35 mouse cellular contexts compared by ENCODE assay signal in genomic region chr19:24908385-24909155, GRCm38 (mm10). TPM values are rescaled to one million over a fixed set of nuclear protein-coding genes. Genes with fewer than 3 reads are reported as not detected.
"Had no signal": no experiment of that assay in that cellular context is flagged by ENCODE, and none has a peak within 500 bp of the region (broad histone marks: within the 10 kb centered on the region; RNA-seq: fewer than 3 reads in every experiment).

No protein-coding gene starts in this region.

- H3K4me1 ChIP-seq: heart, embryonic 13.5 days; heart, embryonic 15.5 days; hindbrain, embryonic 10.5 days; hindbrain, embryonic 13.5 days; hindbrain, embryonic 15.5 days; intestine, embryonic 15.5 days; limb, embryonic 10.5 days; limb, embryonic 12.5 days; liver, embryonic 13.5 days had no signal

- H3K27ac ChIP-seq: heart, adult 2 months; heart, embryonic 13.5 days; heart, embryonic 15.5 days; hindbrain, embryonic 10.5 days; hindbrain, embryonic 13.5 days; hindbrain, embryonic 15.5 days; hindbrain, postnatal 0 days; intestine, embryonic 15.5 days; layer of hippocampus, adult 2 months; left cerebral cortex, adult 2 months; limb, embryonic 10.5 days; limb, embryonic 12.5 days; liver, embryonic 13.5 days had no signal

- H3K4me3 ChIP-seq: heart, adult 2 months; heart, embryonic 13.5 days; heart, embryonic 15.5 days; hindbrain, embryonic 10.5 days; hindbrain, embryonic 13.5 days; hindbrain, embryonic 15.5 days; intestine, embryonic 15.5 days; layer of hippocampus, adult 2 months; left cerebral cortex, adult 2 months; limb, embryonic 10.5 days; limb, embryonic 12.5 days; liver, embryonic 13.5 days had no signal

- ATAC-seq: hindbrain, postnatal 0 days; intestine, embryonic 15.5 days; intestine, postnatal 0 days had no signal

- DNase-seq: gastrocnemius, postnatal 14 days; gastrocnemius, postnatal 36 days; heart, adult 2 months; heart, postnatal 4 days; kidney, adult 18-20 months; kidney, adult 8-10 months; kidney, postnatal 10 days; kidney, postnatal 25 days; kidney, postnatal 4 days; liver; liver, embryonic 13.5 days had no signal

- H3K4me2 ChIP-seq: heart, embryonic 13.5 days; heart, embryonic 15.5 days; hindbrain, embryonic 13.5 days; hindbrain, embryonic 15.5 days; intestine, embryonic 15.5 days; limb, embryonic 12.5 days; liver, embryonic 11.5 days; liver, embryonic 13.5 days had no signal

- H3K36me3 ChIP-seq: heart, embryonic 13.5 days; heart, embryonic 15.5 days; hindbrain, embryonic 10.5 days; hindbrain, embryonic 13.5 days; hindbrain, embryonic 15.5 days; intestine, embryonic 15.5 days; limb, embryonic 10.5 days; limb, embryonic 12.5 days; liver, embryonic 13.5 days had no signal

- H3K9ac ChIP-seq: heart, embryonic 13.5 days; heart, embryonic 15.5 days; hindbrain, embryonic 13.5 days; hindbrain, embryonic 15.5 days; intestine, embryonic 15.5 days; limb, embryonic 12.5 days; liver, embryonic 13.5 days had no signal

- H3K9me3 ChIP-seq: heart, embryonic 13.5 days; heart, embryonic 15.5 days; hindbrain, embryonic 10.5 days; hindbrain, embryonic 13.5 days; hindbrain, embryonic 15.5 days; intestine, embryonic 15.5 days; limb, embryonic 10.5 days; limb, embryonic 12.5 days; liver, embryonic 13.5 days had no signal

RNA-seq across cellular contexts. Expression of gene Foxd4, which starts 7.6 kb away (rescaled TPM):
- total RNA-seq: gastrocnemius, adult 8-10 months; gastrocnemius, postnatal 14 days; gastrocnemius, postnatal 36 days; heart, adult 2 months; heart, postnatal 25 days; heart, postnatal 4 days; hindbrain, postnatal 0 days; layer of hippocampus, adult 2 months; layer of hippocampus, postnatal 10 days; layer of hippocampus, postnatal 25 days; left cerebral cortex, adult 2 months; left cerebral cortex, postnatal 14 days; left cerebral cortex, postnatal 36 days had no signal
- polyA plus RNA-seq: frontal cortex, adult 2 months; gonadal fat pad, adult 2 months; heart, adult 2 months; heart, embryonic 13.5 days; heart, embryonic 15.5 days; heart, postnatal 0 days; intestine, embryonic 15.5 days; intestine, postnatal 0 days; kidney, embryonic 14.5 days; kidney, embryonic 16.5 days; limb, embryonic 10.5 days; limb, embryonic 12.5 days; liver, embryonic 11.5 days; liver, embryonic 13.5 days had no signal
